Mouse (Mus musculus): Measurements from ENCODE around the gene Trnt1. TPM values are rescaled to one million over a fixed set of nuclear protein-coding genes. Genes with fewer than 3 reads are reported as not detected.

Trnt1 gene
- polyA plus RNA-seq, 1 experiment = 2.0 TPM

DNA sequence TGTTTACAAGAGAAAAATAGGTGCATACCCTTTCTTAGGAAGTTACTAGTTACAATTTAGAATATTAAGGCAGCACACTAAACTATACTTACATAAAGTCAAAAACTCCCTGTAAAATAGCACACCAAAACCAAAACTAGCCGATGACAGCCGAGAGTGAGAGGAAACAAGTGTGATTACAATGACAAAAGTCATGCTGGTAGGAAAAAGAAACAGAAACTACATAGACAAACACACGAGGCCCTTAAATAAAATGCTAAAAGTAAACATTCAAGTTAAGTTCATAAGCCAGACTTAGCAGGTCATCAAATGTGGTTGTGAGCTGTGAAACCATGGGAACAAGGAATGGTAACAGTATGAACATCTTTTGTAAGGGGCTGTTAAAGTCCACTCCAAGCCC, 18.2 kb downstream of the Trnt1 start:
- TF ChIP-seq CTCF (IDR thresholded peaks at IDR 0.05; ENCODE audit: extremely low read depth, insufficient read length, insufficient replicate concordance, low read depth, low read length) = no peak
- no peak for TF ChIP-seq POLR2A (IDR thresholded peaks at IDR 0.05; ENCODE audit: low read depth, low read length)
- WGBS = 52% methylated on average over 3 of the region's 3 CpGs
- H3K4me3 ChIP-seq (ENCODE audit: low read depth, low read length) = no peak overlapping the region
- H3K27ac ChIP-seq (ENCODE audit: insufficient read depth, low read depth, low read length) = 0 out of 2 replicates have a peak overlapping the region, but pooled peaks have one; percentile 39
- H3K4me1 ChIP-seq (ENCODE audit: control insufficient read depth, insufficient read depth, insufficient read length, low read length) = no peaks in the 10 kb centered on the region
- H3K27me3 ChIP-seq (ENCODE audit: control insufficient read depth, insufficient read depth, low read length) = no peaks in the 10 kb centered on the region
- H3K36me3 ChIP-seq (ENCODE audit: control insufficient read depth, insufficient read depth, low read length) = peaks cover 37% of the 10 kb centered on the region

GRCm38 (mm10) chr6:106791429-106791828, 22.5 kb downstream of the Trnt1 start:
- 84% methylated on average over 8 of the region's 8 CpGs for WGBS
- H3K4me3 ChIP-seq (ENCODE audit: low read depth, low read length) = no peak overlapping the region
- peaks cover 4% of the 10 kb centered on the region for H3K4me1 ChIP-seq (ENCODE audit: control insufficient read depth, insufficient read depth, insufficient read length, low read length)
- TF ChIP-seq CTCF (IDR thresholded peaks at IDR 0.05; ENCODE audit: extremely low read depth, insufficient read length, insufficient replicate concordance, low read depth, low read length) (no peak), POLR2A (IDR thresholded peaks at IDR 0.05; ENCODE audit: low read depth, low read length) (no peak)
- no peaks in the 10 kb centered on the region for H3K27me3 ChIP-seq (ENCODE audit: control insufficient read depth, insufficient read depth, low read length)
- no peak overlapping the region for H3K27ac ChIP-seq (ENCODE audit: insufficient read depth, low read depth, low read length)
- peaks cover 35% of the 10 kb centered on the region for H3K36me3 ChIP-seq (ENCODE audit: control insufficient read depth, insufficient read depth, low read length)

- no peak overlapping the region for H3K4me3 ChIP-seq (ENCODE audit: low read depth, low read length)
- WGBS = 89% methylated on average over 5 of the region's 5 CpGs
- H3K27ac ChIP-seq (ENCODE audit: insufficient read depth, low read depth, low read length) = no peak overlapping the region
- H3K4me1 ChIP-seq (ENCODE audit: control insufficient read depth, insufficient read depth, insufficient read length, low read length) = peaks cover 4% of the 10 kb centered on the region
- no peaks in the 10 kb centered on the region for H3K27me3 ChIP-seq (ENCODE audit: control insufficient read depth, insufficient read depth, low read length)
- H3K36me3 ChIP-seq (ENCODE audit: control insufficient read depth, insufficient read depth, low read length) = peaks cover 32% of the 10 kb centered on the region
- no peak for TF ChIP-seq CTCF (IDR thresholded peaks at IDR 0.05; ENCODE audit: extremely low read depth, insufficient read length, insufficient replicate concordance, low read depth, low read length)
- no peak for TF ChIP-seq POLR2A (IDR thresholded peaks at IDR 0.05; ENCODE audit: low read depth, low read length)
These were observed 23.6 kb downstream of the Trnt1 start for GRCm38 (mm10) chr6:106792486-106792885.

- TF ChIP-seq POLR2A (IDR thresholded peaks at IDR 0.05; ENCODE audit: low read depth, low read length) (no peak), CTCF (IDR thresholded peaks at IDR 0.05; ENCODE audit: extremely low read depth, insufficient read length, insufficient replicate concordance, low read depth, low read length) (no peak)
- 88% methylated on average over 7 of the region's 7 CpGs for WGBS
- Histone ChIP-seq H3K36me3 (ENCODE audit: control insufficient read depth, insufficient read depth, low read length) (peaks cover 31% of the 10 kb centered on the region), H3K4me3 (ENCODE audit: low read depth, low read length) (no peak overlapping the region), H3K4me1 (ENCODE audit: control insufficient read depth, insufficient read depth, insufficient read length, low read length) (peaks cover 4% of the 10 kb centered on the region), H3K27me3 (ENCODE audit: control insufficient read depth, insufficient read depth, low read length) (no peaks in the 10 kb centered on the region), H3K27ac (ENCODE audit: insufficient read depth, low read depth, low read length) (peak overlapping the region; percentile 14; the same call in 1 of the 2 replicates)
These were observed 24.2 kb downstream of the Trnt1 start for GRCm38 (mm10) chr6:106793088-106793487.

- TF ChIP-seq CTCF (IDR thresholded peaks at IDR 0.05; ENCODE audit: extremely low read depth, insufficient read length, insufficient replicate concordance, low read depth, low read length) = no peak
- Histone ChIP-seq H3K4me3 (ENCODE audit: low read depth, low read length) (0 out of 2 replicates have a peak overlapping the region, but pooled peaks have one; percentile 1), H3K27ac (ENCODE audit: insufficient read depth, low read depth, low read length) (peak overlapping the region; percentile 58), H3K36me3 (ENCODE audit: control insufficient read depth, insufficient read depth, low read length) (peaks cover 27% of the 10 kb centered on the region), H3K27me3 (ENCODE audit: control insufficient read depth, insufficient read depth, low read length) (no peaks in the 10 kb centered on the region), H3K4me1 (ENCODE audit: control insufficient read depth, insufficient read depth, insufficient read length, low read length) (peaks cover 7% of the 10 kb centered on the region)
- 80% methylated on average over 10 of the region's 10 CpGs for WGBS
These were observed 24.7 kb downstream of the Trnt1 start for GRCm38 (mm10) chr6:106793621-106794020.

- H3K4me1 ChIP-seq (ENCODE audit: control insufficient read depth, insufficient read depth, insufficient read length, low read length) = peaks cover 10% of the 10 kb centered on the region
- H3K36me3 ChIP-seq (ENCODE audit: control insufficient read depth, insufficient read depth, low read length) = peaks cover 23% of the 10 kb centered on the region
- TF ChIP-seq CTCF (IDR thresholded peaks at IDR 0.05; ENCODE audit: extremely low read depth, insufficient read length, insufficient replicate concordance, low read depth, low read length) (no peak), POLR2A (IDR thresholded peaks at IDR 0.05; ENCODE audit: low read depth, low read length) (no peak)
- H3K27me3 ChIP-seq (ENCODE audit: control insufficient read depth, insufficient read depth, low read length) = no peaks in the 10 kb centered on the region
- H3K27ac ChIP-seq (ENCODE audit: insufficient read depth, low read depth, low read length) = peak overlapping the region; percentile 58
- 50% methylated on average over 13 of the region's 13 CpGs for WGBS
- H3K4me3 ChIP-seq (ENCODE audit: low read depth, low read length) = 0 out of 2 replicates have a peak overlapping the region, but pooled peaks have one; percentile 1
These were observed 25.3 kb downstream of the Trnt1 start for GRCm38 (mm10) chr6:106794094-106794814.

DNA sequence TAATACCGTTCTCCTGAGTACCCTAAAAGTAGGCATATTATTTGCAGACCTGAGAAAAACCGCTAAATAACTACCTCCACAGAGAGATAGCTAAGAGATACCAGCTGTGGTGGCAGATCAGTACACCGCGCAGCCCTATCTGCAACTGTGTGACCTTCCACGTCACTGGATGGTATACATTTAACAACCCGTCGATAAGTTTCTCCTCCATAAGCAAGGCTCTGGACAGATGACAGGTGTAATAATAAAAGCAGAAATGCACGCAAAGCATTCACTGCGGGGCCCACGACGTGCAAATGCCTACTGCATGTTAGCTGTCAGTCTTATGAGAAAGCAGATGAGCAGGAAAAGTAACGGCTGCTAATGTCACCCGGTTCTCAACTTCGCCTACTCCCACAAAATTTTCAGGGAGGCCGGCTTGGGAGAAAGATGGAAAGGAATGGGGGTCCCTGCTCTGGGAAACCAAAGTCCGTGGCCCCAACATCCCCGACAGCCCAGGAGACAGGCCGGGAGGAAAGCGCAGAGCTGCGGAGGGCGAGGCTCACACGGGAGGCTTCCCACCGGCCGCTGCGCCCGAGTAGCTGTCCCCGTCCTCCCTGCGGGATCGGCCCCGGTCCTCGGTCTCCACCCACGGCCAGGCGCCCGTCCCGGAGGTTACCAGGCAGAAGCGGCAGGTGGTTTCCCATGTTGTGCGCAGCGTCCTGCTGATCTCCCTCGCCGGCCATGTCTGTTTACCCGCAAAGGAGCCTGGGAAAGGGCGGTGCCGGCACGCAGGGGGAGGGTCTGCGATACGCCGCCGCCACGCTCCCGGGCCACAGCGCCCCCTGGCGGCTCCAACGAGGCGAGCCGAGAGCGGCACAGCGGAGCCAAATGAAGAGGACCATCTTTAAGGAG, 30.7 kb downstream of the Trnt1 start, which contains the start of gene Crbn:
Gene Crbn, minus strand, starts transcription at position 745 of the 894 bp plus-strand sequence.
- 2% methylated on average over 57 of the region's 57 CpGs for WGBS
- Histone ChIP-seq H3K27ac (ENCODE audit: insufficient read depth, low read depth, low read length) (peak within 1 kb of the TSS; percentile 19), H3K4me3 (ENCODE audit: low read depth, low read length) (peak within 1 kb of the TSS; percentile 98), H3K4me1 (ENCODE audit: control insufficient read depth, insufficient read depth, insufficient read length, low read length) (peaks cover 6% of the 10 kb centered on the region; the same call in 1 of the 2 replicates), H3K36me3 (ENCODE audit: control insufficient read depth, insufficient read depth, low read length) (peaks cover 7% of the 10 kb centered on the region), H3K27me3 (ENCODE audit: control insufficient read depth, insufficient read depth, low read length) (no peaks in the 10 kb centered on the region)
- TF ChIP-seq POLR2A (IDR thresholded peaks at IDR 0.05; ENCODE audit: low read depth, low read length) (no peak; the same call in 1 of the 2 replicates), CTCF (IDR thresholded peaks at IDR 0.05; ENCODE audit: extremely low read depth, insufficient read length, insufficient replicate concordance, low read depth, low read length) (peak; percentile 96)

Measured in small intestine, adult 2 months (tissue).